Mouse (Mus musculus) embryonic fibroblast, embryonic 13.5 days (primary cell): ENCODE measurements around the gene Frmpd4.

ENCODE experiments used
- CTCF ChIP-seq: IDR thresholded peaks from 2 replicates; pipeline ENCODE4 v1.5.1; 2011; ENCODE audit warnings: mild to moderate bottlenecking, control low read depth, low read length, moderate library complexity, borderline replicate concordance; ENCODE audit not compliant: insufficient read depth
- POLR2A ChIP-seq: IDR thresholded peaks from 2 replicates; pipeline ENCODE4 v1.6.1; 2011; ENCODE audit warnings: low read depth, mild to moderate bottlenecking, control low read depth, low read length, moderate library complexity

DNA sequence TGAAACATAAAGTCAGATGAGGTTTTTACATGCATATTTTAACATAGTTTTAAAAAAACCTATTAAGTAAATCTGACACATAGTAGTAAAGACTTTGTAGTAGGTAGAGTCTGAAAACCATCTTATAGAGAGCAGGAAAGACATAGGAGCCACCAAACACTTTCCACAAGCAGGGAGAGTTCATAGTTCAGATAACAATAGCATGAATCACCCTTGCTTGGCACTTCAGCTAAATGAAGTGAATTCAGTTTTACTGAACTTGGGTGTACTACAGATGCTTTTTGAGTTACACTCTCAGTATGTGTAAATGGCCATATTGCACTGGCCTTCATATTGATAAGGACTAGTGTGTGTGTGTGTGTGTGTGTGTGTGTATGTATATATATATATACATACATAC lies 793.5 kb downstream of the Frmpd4 start:
- TF ChIP-seq CTCF (no peak), POLR2A (no peak)
